Mouse (Mus musculus) C2C12 (cell line): ENCODE data around the gene Ctsa. TPM values are rescaled to one million over a fixed set of nuclear protein-coding genes. Genes with fewer than 3 reads are reported as not detected.
"Not testable (repeated sequence)": the region's sequence is repeated elsewhere in the genome, so short reads cannot be mapped to it uniquely, and the experiment has no call there.

ENCODE experiments used
- H3K27me3 ChIP-seq: one replicate; pipeline ENCODE4 v1.6.1; 2011; ENCODE audit not compliant: control insufficient read depth, insufficient read depth, insufficient read length
- H3K36me3 ChIP-seq: one replicate; pipeline ENCODE4 v1.6.1; 2011; ENCODE audit not compliant: control insufficient read depth, insufficient read depth
- H3K4me3 ChIP-seq: one replicate; pipeline ENCODE4 v1.5.1; 2011; ENCODE audit warnings: mild to moderate bottlenecking, control low read depth; ENCODE audit not compliant: poor library complexity, insufficient read depth, severe bottlenecking
- H3K79me2 ChIP-seq: one replicate; pipeline ENCODE4 v1.6.1; 2011; ENCODE audit not compliant: control insufficient read depth, insufficient read depth
- H3K79me3 ChIP-seq: one replicate; pipeline ENCODE4 v1.6.1; 2011; ENCODE audit warnings: low read depth, control low read depth
- H3ac ChIP-seq: one replicate; pipeline ENCODE3; 2011; ENCODE audit warnings: low read depth; ENCODE audit not compliant: control insufficient read depth, insufficient read length
- CEBPB ChIP-seq: IDR thresholded peaks from one replicate; pipeline ENCODE4 v1.6.1; 2011; ENCODE audit warnings: low read depth, mild to moderate bottlenecking, control low read depth, moderate library complexity
- CTCF ChIP-seq: IDR thresholded peaks from one replicate; pipeline ENCODE4 v1.5.1; 2011; ENCODE audit not compliant: control insufficient read depth, insufficient read depth, insufficient read length
- FOSL1 ChIP-seq: IDR thresholded peaks from one replicate; pipeline ENCODE4 v1.8.0; 2011; ENCODE audit warnings: mild to moderate bottlenecking, low read length; ENCODE audit not compliant: poor library complexity, insufficient read depth, severe bottlenecking
- MAX ChIP-seq: IDR thresholded peaks from one replicate; pipeline ENCODE4 v1.6.1; 2011; ENCODE audit warnings: mild to moderate bottlenecking, control low read depth
- MYOD1 ChIP-seq: IDR thresholded peaks from one replicate; pipeline ENCODE4 v1.6.1; 2011; ENCODE audit warnings: low read depth; ENCODE audit not compliant: control insufficient read depth, insufficient read length
- MYOG ChIP-seq: IDR thresholded peaks from one replicate; pipeline ENCODE4 v1.6.1; 2011; ENCODE audit not compliant: control insufficient read depth, insufficient read length; ENCODE audit errors: extremely low read depth
- USF1 ChIP-seq: IDR thresholded peaks from one replicate; pipeline ENCODE4 v1.6.1; 2011; ENCODE audit warnings: low read depth, mild to moderate bottlenecking, control low read depth, moderate library complexity
- polyA plus RNA-seq: library from polyadenylated mRNA; unstranded; fragments of >200 nt; fragmentation: generic; extraction: Trizol; gene quantifications from one replicate; pipeline ENCODE4 v1.2.1, GENCODE M21; 2012; ENCODE audit warnings: missing spikeins

Ctsa gene
- polyA plus RNA-seq, 1 experiment, result 160 TPM

- no peak overlapping the region for H3K4me3 ChIP-seq
- TF ChIP-seq CTCF (no peak), CEBPB (no peak), MYOD1 (no peak), FOSL1 (no peak), MYOG (no peak), MAX (no peak), USF1 (no peak)
- H3K27me3 ChIP-seq, result no peaks in the 10 kb centered on the region
- H3K79me3 ChIP-seq, result no peaks in the 10 kb centered on the region
- no peak overlapping the region for H3ac ChIP-seq
- H3K79me2 ChIP-seq, result no peaks in the 10 kb centered on the region
- no peaks in the 10 kb centered on the region for H3K36me3 ChIP-seq
These were observed 17.4 kb downstream of the Ctsa start for GRCm38 (mm10) chr2:164850061-164850460.

GRCm38 (mm10) chr2:164855572-164855971 lies 22.9 kb downstream of the Ctsa start:
- H3K36me3 ChIP-seq, H3K79me3 ChIP-seq, H3K27me3 ChIP-seq, H3K79me2 ChIP-seq, H3ac ChIP-seq, H3K4me3 ChIP-seq: not testable (repeated sequence)

- H3K36me3 ChIP-seq, result no peaks in the 10 kb centered on the region
- H3K79me2 ChIP-seq, result no peaks in the 10 kb centered on the region
- peak overlapping the region; percentile 48 for H3K4me3 ChIP-seq
- no peaks in the 10 kb centered on the region for H3K27me3 ChIP-seq
- peak overlapping the region; percentile 59 for H3ac ChIP-seq
- no peak for TF ChIP-seq USF1
- no peak for TF ChIP-seq MAX
- TF ChIP-seq MYOG, result no peak
- TF ChIP-seq CEBPB, result no peak
- no peak for TF ChIP-seq CTCF
- no peaks in the 10 kb centered on the region for H3K79me3 ChIP-seq
These were observed 23.8 kb downstream of the Ctsa start for GRCm38 (mm10) chr2:164856309-164857100.

GRCm38 (mm10) chr2:164857101-164857821 lies 24.6 kb downstream of the Ctsa start, which contains the start of gene Pltp:
Pltp (minus strand) TSS chr2:164857711.
- Histone ChIP-seq H3K4me3 (peak within 1 kb of the TSS; percentile 48), H3K36me3 (no peaks in the 10 kb centered on the region), H3K79me3 (no peaks in the 10 kb centered on the region), H3ac (peak within 1 kb of the TSS; percentile 72), H3K27me3 (no peaks in the 10 kb centered on the region), H3K79me2 (no peaks in the 10 kb centered on the region)
- TF ChIP-seq USF1 (peak; percentile 78), CTCF (no peak), MAX (peak; percentile 64)

GRCm38 (mm10) chr2:164857842-164858553 lies 25.3 kb downstream of the Ctsa start:
- TF ChIP-seq MYOD1, result no peak
- TF ChIP-seq USF1, result no peak
- no peak for TF ChIP-seq CTCF
- TF ChIP-seq MAX, result no peak
- no peak for TF ChIP-seq FOSL1
- TF ChIP-seq MYOG, result no peak
- TF ChIP-seq CEBPB, result no peak
- H3K4me3 ChIP-seq, result peak overlapping the region; percentile 11
- H3K27me3 ChIP-seq, result no peaks in the 10 kb centered on the region
- H3K79me2 ChIP-seq, result no peaks in the 10 kb centered on the region
- H3K36me3 ChIP-seq, result no peaks in the 10 kb centered on the region
- H3K79me3 ChIP-seq, result no peaks in the 10 kb centered on the region
- H3ac ChIP-seq, result peak overlapping the region; percentile 72

- no peak overlapping the region for H3K4me3 ChIP-seq
These were observed 26.5 kb downstream of the Ctsa start for GRCm38 (mm10) chr2:164859155-164859554.

More at GRCm38 (mm10) chr2:164859155-164859554, 26.5 kb downstream of the Ctsa start:
- no peak overlapping the region for H3ac ChIP-seq
- no peaks in the 10 kb centered on the region for H3K27me3 ChIP-seq
- H3K79me3 ChIP-seq, result no peaks in the 10 kb centered on the region
- no peak for TF ChIP-seq MYOD1
- no peak for TF ChIP-seq USF1
- TF ChIP-seq CEBPB, result no peak
- TF ChIP-seq CTCF, result no peak
- no peak for TF ChIP-seq MYOG
- TF ChIP-seq MAX, result no peak
- no peak for TF ChIP-seq FOSL1
- no peaks in the 10 kb centered on the region for H3K79me2 ChIP-seq
- H3K36me3 ChIP-seq, result no peaks in the 10 kb centered on the region
